Mouse (Mus musculus): ENCODE data around the gene Arhgap24. TPM values are rescaled to one million over a fixed set of nuclear protein-coding genes. Genes with fewer than 3 reads are reported as not detected.

Arhgap24 gene
- polyA plus RNA-seq, 1 experiment from 2014 or later = 3.2 TPM

DNA sequence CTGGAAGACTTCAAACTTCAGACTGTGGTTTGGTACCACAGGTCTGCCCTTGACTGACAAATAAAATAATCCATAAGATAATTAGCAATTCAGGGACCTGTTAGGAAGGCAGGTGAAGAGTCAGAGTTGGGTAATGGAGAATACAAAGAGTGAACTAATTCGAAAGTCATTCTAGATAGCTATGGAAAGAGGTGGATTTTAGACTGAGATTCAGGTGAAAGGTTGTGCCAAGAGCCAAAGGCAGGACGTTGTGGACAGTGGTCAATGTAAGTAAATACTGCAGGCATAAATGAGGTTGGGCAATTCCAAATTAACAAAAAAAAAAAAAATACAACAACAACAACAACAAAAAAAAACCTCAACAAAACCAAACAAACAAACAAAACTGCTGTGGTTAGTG, 67.2 kb downstream of the Arhgap24 start:
- no peaks in the 10 kb centered on the region for H3K4me1 ChIP-seq (replicated peaks)
- H3K9me3 ChIP-seq (replicated peaks) = no peaks in the 10 kb centered on the region
- ATAC-seq (ENCODE audit: insufficient read depth) = no peak
- H3K27ac ChIP-seq (replicated peaks) = no peak overlapping the region
- no peak overlapping the region for H3K4me3 ChIP-seq (replicated peaks)
- 45% methylated on average over 2 of the region's 2 CpGs for WGBS (ENCODE audit: insufficient replicate concordance)
- no peak overlapping the region for H3K9ac ChIP-seq
- H3K36me3 ChIP-seq (replicated peaks) = no peaks in the 10 kb centered on the region
- no peaks in the 10 kb centered on the region for H3K27me3 ChIP-seq
- no peak overlapping the region for H3K4me2 ChIP-seq

DNA sequence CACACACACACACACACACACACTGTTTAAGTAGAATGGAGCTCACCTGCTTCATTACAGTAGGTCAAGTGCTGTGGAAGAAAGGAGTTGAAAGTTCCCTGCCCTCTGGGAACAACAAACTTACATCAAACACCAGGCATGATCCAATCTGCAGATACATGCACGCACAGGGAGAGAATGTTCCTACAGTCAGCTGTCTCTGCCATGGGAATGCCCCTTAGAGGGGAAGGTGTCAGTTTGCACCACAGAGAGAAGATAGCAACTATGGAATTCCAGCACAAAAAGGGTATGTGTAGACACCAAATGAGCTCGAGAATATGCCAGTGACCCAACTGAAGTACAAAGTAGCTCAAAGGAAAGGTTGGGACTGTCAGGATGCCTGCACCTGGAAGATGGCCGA, 69.0 kb downstream of the Arhgap24 start:
- H3K4me1 ChIP-seq (replicated peaks) = no peaks in the 10 kb centered on the region
- no peaks in the 10 kb centered on the region for H3K36me3 ChIP-seq (replicated peaks)
- 40% methylated on average over 3 of the region's 3 CpGs for whole genome bisulfite sequencing (ENCODE audit: insufficient replicate concordance)
- no peak overlapping the region for H3K4me2 ChIP-seq
- H3K27ac ChIP-seq (replicated peaks) = no peak overlapping the region
- no peak overlapping the region for H3K4me3 ChIP-seq (replicated peaks)
- no peaks in the 10 kb centered on the region for H3K27me3 ChIP-seq
- no peak for ATAC-seq (ENCODE audit: insufficient read depth)
- no peaks in the 10 kb centered on the region for H3K9me3 ChIP-seq (replicated peaks)
- H3K9ac ChIP-seq = no peak overlapping the region

DNA sequence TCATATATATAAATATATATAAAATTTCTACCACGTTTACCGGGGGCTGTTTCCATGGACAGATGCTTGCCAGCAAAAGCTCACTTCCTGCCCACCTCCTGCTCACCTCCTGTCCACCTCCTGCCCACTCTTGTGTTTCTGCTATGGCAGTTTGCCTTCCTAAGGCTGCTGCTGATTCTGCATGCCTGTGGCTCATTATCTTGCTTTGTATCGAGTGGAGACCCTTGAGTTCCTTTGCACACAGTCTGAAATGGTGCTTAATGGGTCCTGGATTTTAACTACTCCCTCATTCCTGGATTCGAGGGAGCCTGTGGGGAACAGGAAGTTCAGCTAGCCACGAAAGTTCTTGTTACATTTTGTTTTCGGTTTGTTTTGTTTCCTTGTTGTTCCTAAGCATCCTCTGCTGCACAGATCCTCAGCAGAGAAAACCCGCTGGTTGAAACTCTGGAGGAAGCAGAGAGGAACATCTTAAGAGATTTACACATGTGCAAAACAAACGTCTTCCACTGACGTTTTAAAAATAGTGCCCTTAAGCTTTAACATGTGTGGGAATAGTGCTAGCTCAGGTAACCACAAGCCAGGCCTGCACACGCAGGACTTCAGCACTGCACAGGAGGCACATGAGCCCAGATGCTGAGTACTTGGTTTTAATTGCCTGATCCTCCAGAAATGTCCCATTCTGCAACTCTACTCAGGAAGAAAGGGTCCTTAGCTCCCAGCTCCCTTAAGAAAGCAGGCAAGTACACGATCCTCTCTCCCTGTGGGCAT, 69.9 kb downstream of the Arhgap24 start:
- Histone ChIP-seq H3K4me2 (no peak overlapping the region), H3K27me3 (no peaks in the 10 kb centered on the region), H3K4me3 (replicated peaks) (no peak overlapping the region), H3K9ac (no peak overlapping the region), H3K36me3 (replicated peaks) (no peaks in the 10 kb centered on the region), H3K27ac (replicated peaks) (no peak overlapping the region), H3K9me3 (replicated peaks) (no peaks in the 10 kb centered on the region), H3K4me1 (replicated peaks) (no peaks in the 10 kb centered on the region)
- 23% methylated on average over 11 of the region's 11 CpGs for WGBS (ENCODE audit: insufficient replicate concordance)
- ATAC-seq (ENCODE audit: insufficient read depth) = no peak

DNA sequence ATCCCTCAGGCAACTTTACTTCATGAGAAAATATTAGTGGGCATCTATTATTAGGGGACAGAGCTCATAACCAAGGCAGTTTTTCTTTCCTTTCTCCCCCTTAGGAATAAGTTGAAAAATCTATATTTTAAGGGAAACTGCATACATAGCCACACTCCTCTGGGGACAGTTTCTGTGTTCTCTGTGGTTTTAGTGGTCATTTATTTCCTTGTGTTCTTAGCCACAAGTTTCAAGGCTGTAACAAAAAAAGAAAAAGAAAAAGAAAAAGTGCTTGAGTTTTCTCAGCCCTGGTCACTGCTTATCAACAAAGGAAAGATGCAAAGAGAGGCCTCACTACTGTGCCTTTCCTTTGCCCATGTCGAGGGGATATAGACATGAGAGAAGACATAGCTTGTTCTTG, 71.3 kb downstream of the Arhgap24 start:
- no peak overlapping the region for H3K27ac ChIP-seq (replicated peaks)
- H3K9ac ChIP-seq = no peak overlapping the region
- ATAC-seq (ENCODE audit: insufficient read depth) = no peak
- H3K27me3 ChIP-seq = no peaks in the 10 kb centered on the region
- H3K4me1 ChIP-seq (replicated peaks) = no peaks in the 10 kb centered on the region
- 14% methylated on average over 1 of the region's 1 CpGs for WGBS (ENCODE audit: insufficient replicate concordance)
- no peak overlapping the region for H3K4me3 ChIP-seq (replicated peaks)
- H3K36me3 ChIP-seq (replicated peaks) = no peaks in the 10 kb centered on the region
- no peaks in the 10 kb centered on the region for H3K9me3 ChIP-seq (replicated peaks)
- no peak overlapping the region for H3K4me2 ChIP-seq

DNA sequence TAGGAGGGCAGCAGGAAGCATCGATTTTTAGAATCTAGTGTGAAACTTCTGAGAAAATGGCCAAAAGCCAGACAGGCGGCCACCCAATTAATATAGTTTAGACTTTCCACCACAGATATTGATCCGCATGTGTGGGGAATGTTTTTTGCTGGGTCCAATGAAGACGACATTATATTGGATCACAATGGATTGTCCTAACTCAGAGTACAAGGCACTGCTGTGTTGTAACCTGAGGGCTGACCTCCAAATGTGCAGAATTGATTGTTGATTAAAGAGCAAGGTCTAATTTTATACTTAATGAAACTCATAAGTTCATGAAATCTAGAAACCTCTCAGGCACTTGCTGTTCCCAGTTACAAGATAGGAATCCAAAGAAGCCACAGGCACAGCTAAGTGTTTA, 74.8 kb downstream of the Arhgap24 start:
- no peak overlapping the region for H3K4me2 ChIP-seq
- no peaks in the 10 kb centered on the region for H3K36me3 ChIP-seq (replicated peaks)
- no peaks in the 10 kb centered on the region for H3K9me3 ChIP-seq (replicated peaks)
- no peaks in the 10 kb centered on the region for H3K27me3 ChIP-seq
- no peaks in the 10 kb centered on the region for H3K4me1 ChIP-seq (replicated peaks)
- ATAC-seq (ENCODE audit: insufficient read depth) = no peak
- H3K27ac ChIP-seq (replicated peaks) = no peak overlapping the region
- no peak overlapping the region for H3K9ac ChIP-seq
- H3K4me3 ChIP-seq (replicated peaks) = no peak overlapping the region
- WGBS (ENCODE audit: insufficient replicate concordance) = 68% methylated on average over 4 of the region's 4 CpGs

DNA sequence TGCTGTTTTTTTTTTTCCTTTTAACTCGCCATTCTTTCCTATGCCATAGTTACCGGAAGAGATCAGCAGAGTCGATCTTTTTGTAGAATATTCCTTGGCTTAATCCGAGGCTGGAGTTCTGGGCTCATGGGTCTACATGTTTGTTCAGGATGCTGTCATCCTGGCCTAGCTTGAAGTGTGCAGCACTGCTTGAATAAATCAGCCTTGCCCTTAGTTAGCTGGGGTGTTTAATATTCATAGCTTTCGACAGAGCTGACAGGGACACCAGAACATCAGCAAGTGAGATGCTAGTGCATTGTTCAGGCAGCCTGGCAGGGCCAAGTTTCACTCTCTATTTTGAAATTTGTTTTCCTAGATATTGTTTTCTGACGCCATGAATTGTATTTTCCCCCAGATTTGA, 79.1 kb downstream of the Arhgap24 start:
- no peak for ATAC-seq (ENCODE audit: insufficient read depth)
- no peak overlapping the region for H3K4me3 ChIP-seq (replicated peaks)
- 65% methylated on average over 6 of the region's 6 CpGs for WGBS (ENCODE audit: insufficient replicate concordance)

DNA sequence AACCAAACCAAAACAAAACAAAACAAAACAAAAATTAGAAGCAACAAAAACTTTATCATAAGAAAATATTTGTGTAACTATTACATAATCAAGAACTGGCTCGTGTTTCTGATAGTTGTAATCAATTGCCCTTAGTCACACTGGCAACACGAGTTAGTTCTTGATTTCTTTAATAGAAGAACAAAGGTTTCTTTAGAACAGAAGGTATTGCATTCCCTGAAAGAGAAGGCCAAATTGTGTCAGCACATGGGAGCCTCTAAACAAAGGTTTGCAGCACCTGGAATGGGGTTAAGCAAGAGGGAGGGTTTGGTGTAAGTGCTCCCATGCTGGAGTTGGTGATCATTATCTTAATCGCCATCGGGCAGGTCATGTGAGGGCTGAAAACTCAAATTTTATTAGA, 82.8 kb downstream of the Arhgap24 start:
- no peaks in the 10 kb centered on the region for H3K36me3 ChIP-seq (replicated peaks)
- H3K4me3 ChIP-seq (replicated peaks) = no peak overlapping the region
- no peaks in the 10 kb centered on the region for H3K4me1 ChIP-seq (replicated peaks)
- H3K9ac ChIP-seq = no peak overlapping the region
- ATAC-seq (ENCODE audit: insufficient read depth) = no peak
- no peaks in the 10 kb centered on the region for H3K9me3 ChIP-seq (replicated peaks)
- no peaks in the 10 kb centered on the region for H3K27me3 ChIP-seq
- WGBS (ENCODE audit: insufficient replicate concordance) = 52% methylated on average over 4 of the region's 4 CpGs
- no peak overlapping the region for H3K4me2 ChIP-seq
- H3K27ac ChIP-seq (replicated peaks) = no peak overlapping the region

More for the DNA sequence above, 79.1 kb downstream of the Arhgap24 start:
- H3K9me3 ChIP-seq (replicated peaks) = no peaks in the 10 kb centered on the region
- H3K4me2 ChIP-seq = no peak overlapping the region
- no peak overlapping the region for H3K9ac ChIP-seq
- no peaks in the 10 kb centered on the region for H3K4me1 ChIP-seq (replicated peaks)
- H3K27me3 ChIP-seq = no peaks in the 10 kb centered on the region
- H3K27ac ChIP-seq (replicated peaks) = no peak overlapping the region
- H3K36me3 ChIP-seq (replicated peaks) = no peaks in the 10 kb centered on the region

DNA sequence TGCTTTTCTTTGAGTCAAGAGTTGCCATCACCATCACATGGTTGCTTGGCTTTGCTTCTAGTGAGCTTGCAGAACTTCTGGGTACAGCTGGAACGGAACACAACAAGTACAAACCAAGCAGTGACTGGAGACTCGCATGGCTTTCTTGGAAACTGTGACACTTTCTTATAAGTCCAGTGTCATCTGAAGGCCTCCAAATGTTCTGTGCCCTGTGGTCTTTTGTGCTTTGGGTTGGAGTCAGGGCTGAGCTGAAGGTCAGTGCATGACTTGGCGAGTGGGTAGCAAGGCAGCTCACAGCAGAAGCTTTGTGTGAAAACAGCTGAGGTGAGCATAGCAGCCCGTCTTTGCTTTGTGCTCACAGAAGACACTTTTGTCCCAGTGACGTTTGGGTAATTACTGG, 87.6 kb downstream of the Arhgap24 start:
- H3K4me2 ChIP-seq = no peak overlapping the region
- 58% methylated on average over 5 of the region's 5 CpGs for WGBS (ENCODE audit: insufficient replicate concordance)
- no peak overlapping the region for H3K27ac ChIP-seq (replicated peaks)
- no peaks in the 10 kb centered on the region for H3K27me3 ChIP-seq
- no peak for ATAC-seq (ENCODE audit: insufficient read depth)
- no peak overlapping the region for H3K4me3 ChIP-seq (replicated peaks)
- H3K9me3 ChIP-seq (replicated peaks) = no peaks in the 10 kb centered on the region
- no peak overlapping the region for H3K9ac ChIP-seq
- no peaks in the 10 kb centered on the region for H3K36me3 ChIP-seq (replicated peaks)
- no peaks in the 10 kb centered on the region for H3K4me1 ChIP-seq (replicated peaks)

DNA sequence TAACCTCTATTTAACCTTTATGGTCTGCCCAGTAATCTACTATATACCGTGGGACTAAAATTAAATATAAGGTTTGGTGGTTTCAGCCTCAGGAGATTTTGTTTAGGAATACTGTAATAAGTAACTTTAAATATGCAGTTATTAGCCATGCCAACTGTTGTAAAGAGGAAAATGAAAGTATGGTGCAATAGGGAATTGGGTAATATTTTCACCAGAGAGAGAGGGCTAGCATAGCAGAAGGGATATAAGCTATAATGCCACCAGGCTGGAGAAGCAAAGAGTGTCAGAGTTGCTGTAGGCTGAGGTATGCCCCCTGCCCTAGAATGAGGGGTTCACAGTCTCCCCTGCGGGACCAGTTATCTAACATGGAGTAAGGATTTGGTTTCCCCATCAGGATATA, 90.3 kb downstream of the Arhgap24 start:
- Histone ChIP-seq H3K27ac (replicated peaks) (no peak overlapping the region), H3K27me3 (no peaks in the 10 kb centered on the region), H3K4me2 (no peak overlapping the region), H3K4me1 (replicated peaks) (no peaks in the 10 kb centered on the region), H3K4me3 (replicated peaks) (no peak overlapping the region), H3K9ac (no peak overlapping the region), H3K9me3 (replicated peaks) (no peaks in the 10 kb centered on the region), H3K36me3 (replicated peaks) (no peaks in the 10 kb centered on the region)
- ATAC-seq (ENCODE audit: insufficient read depth) = no peak
- WGBS (ENCODE audit: insufficient replicate concordance) = 59% methylated on average over 2 of the region's 2 CpGs

DNA sequence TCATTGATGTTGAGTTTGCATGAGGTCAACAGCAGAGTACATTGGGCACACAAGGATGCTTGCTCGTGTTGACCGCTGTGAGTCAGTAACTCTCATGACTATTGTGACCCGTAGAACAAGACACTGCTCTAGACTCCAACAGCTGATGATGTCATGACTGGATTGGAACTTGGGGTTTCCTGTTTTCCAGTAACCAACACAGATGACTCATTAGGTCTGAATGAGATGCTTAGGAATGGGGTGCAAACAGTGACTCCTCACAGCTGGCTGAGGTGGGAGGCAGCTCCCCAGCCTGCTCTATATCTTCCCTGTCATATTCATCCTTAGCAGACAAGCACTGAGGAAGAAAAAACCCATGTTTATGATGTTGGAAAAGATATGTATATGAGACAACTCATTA, 95.6 kb downstream of the Arhgap24 start:
- no peak overlapping the region for H3K27ac ChIP-seq (replicated peaks)
- WGBS (ENCODE audit: insufficient replicate concordance) = 68% methylated on average over 3 of the region's 3 CpGs

DNA sequence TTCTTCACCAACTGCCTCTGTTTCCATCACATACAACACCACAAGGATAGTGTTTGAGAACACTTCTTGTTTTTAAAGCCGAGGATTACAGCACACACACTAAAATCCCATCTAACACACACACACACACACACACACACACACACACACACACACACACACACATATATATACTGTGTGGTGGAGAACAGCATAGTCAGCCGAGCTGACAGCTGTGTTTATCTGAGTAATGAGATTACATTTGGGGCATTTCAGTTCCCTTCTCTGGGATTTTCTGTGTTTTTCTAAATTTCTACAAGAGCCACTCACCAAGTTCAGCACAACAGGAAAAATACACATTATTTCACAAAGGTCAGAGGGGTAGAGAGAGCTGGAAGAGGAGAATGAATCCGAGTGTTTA, 96.5 kb downstream of the Arhgap24 start:
- Histone ChIP-seq H3K27ac (replicated peaks) (no peak overlapping the region), H3K4me2 (no peak overlapping the region), H3K27me3 (no peaks in the 10 kb centered on the region), H3K4me3 (replicated peaks) (no peak overlapping the region), H3K9me3 (replicated peaks) (no peaks in the 10 kb centered on the region), H3K4me1 (replicated peaks) (no peaks in the 10 kb centered on the region), H3K9ac (no peak overlapping the region), H3K36me3 (replicated peaks) (no peaks in the 10 kb centered on the region)
- ATAC-seq (ENCODE audit: insufficient read depth) = no peak
- WGBS (ENCODE audit: insufficient replicate concordance) = 48% methylated on average over 3 of the region's 3 CpGs

More for the DNA sequence above, 95.6 kb downstream of the Arhgap24 start:
- Histone ChIP-seq H3K36me3 (replicated peaks) (no peaks in the 10 kb centered on the region), H3K4me2 (no peak overlapping the region), H3K4me3 (replicated peaks) (no peak overlapping the region), H3K9me3 (replicated peaks) (no peaks in the 10 kb centered on the region), H3K9ac (no peak overlapping the region), H3K27me3 (no peaks in the 10 kb centered on the region), H3K4me1 (replicated peaks) (no peaks in the 10 kb centered on the region)
- ATAC-seq (ENCODE audit: insufficient read depth) = no peak

DNA sequence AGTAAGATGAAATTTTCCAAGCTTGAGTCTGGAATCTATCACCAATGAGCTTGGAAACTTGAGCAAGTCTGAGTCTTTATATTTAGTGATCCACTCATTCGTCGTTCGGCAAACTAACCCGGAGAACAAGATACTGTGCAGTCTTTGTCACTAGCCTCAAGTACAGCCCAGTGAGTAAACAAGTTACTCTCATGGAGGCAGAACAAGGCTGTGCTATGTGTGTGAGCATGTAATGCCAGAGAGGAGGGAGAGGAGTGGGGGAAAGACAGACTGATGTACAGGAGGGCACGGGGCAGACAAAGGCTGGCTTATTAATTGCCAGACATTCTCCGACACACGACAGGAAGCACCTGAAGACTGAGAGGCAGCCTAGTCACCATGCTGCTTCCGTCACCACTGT, 97.2 kb downstream of the Arhgap24 start:
- ATAC-seq (ENCODE audit: insufficient read depth) = no peak
- no peaks in the 10 kb centered on the region for H3K9me3 ChIP-seq (replicated peaks)
- H3K27me3 ChIP-seq = no peaks in the 10 kb centered on the region
- H3K36me3 ChIP-seq (replicated peaks) = no peaks in the 10 kb centered on the region
- no peak overlapping the region for H3K4me3 ChIP-seq (replicated peaks)
- H3K4me2 ChIP-seq = no peak overlapping the region
- 55% methylated on average over 8 of the region's 8 CpGs for WGBS (ENCODE audit: insufficient replicate concordance)
- H3K9ac ChIP-seq = no peak overlapping the region
- no peak overlapping the region for H3K27ac ChIP-seq (replicated peaks)
- no peaks in the 10 kb centered on the region for H3K4me1 ChIP-seq (replicated peaks)

All from liver, embryonic 15.5 days (tissue).